Mouse (Mus musculus) cerebellum, adult 2 months (tissue): ENCODE measurements around the gene Ush2a. TPM values are rescaled to one million over a fixed set of nuclear protein-coding genes. Genes with fewer than 3 reads are reported as not detected.

ENCODE experiments used
- DNase-seq, 2 experiments: peaks; one replicate each; pipeline ENCODE4 v3.0.0; 2021
- H3K27ac ChIP-seq: fragments of 200-500 bp; 2 replicates; pipeline ENCODE4 v1.5.1; 2012; ENCODE audit warnings: low read length, control low read depth, inconsistent platforms; ENCODE audit not compliant: insufficient read depth
- H3K27me3 ChIP-seq: fragments of 200-500 bp; 2 replicates; pipeline ENCODE4 v1.6.1; 2012; ENCODE audit warnings: inconsistent platforms, mild to moderate bottlenecking, low read length, moderate library complexity; ENCODE audit not compliant: control insufficient read depth, insufficient read depth
- H3K4me1 ChIP-seq: fragments of 200-500 bp; 2 replicates; pipeline ENCODE4 v1.6.1; 2011; ENCODE audit warnings: low read length; ENCODE audit not compliant: control insufficient read depth, insufficient read depth
- H3K4me3 ChIP-seq: fragments of 200-500 bp; replicated peaks from 2 replicates; pipeline ENCODE3; 2011; ENCODE audit warnings: mild to moderate bottlenecking, low read depth, low read length, control low read depth; ENCODE audit not compliant: insufficient read depth
- CTCF ChIP-seq: fragments of 200-500 bp; IDR thresholded peaks from 2 replicates; pipeline ENCODE4 v1.5.1; 2011; ENCODE audit warnings: low read depth, mild to moderate bottlenecking, control low read depth, low read length, moderate library complexity, borderline replicate concordance; ENCODE audit not compliant: insufficient read depth
- POLR2A ChIP-seq: fragments of 200-500 bp; IDR thresholded peaks from 2 replicates; pipeline ENCODE4 v1.6.1; 2011; ENCODE audit warnings: low read length, control low read depth, borderline replicate concordance; ENCODE audit not compliant: insufficient read depth
- WGBS: fragments of 180-500 bp; shearing (Covaris S2); methylation state at CpG from one replicate; pipeline ENCODE4 v1.1.7; 2018; 5-methylcytosine and 5-hydroxymethylcytosine counted together
- polyA plus RNA-seq: library from polyadenylated mRNA; depleted of rRNA; stranded (reverse); fragments of >200 nt; gene quantifications from 2 replicates; pipeline ENCODE4 v1.2.3, GENCODE M21; 2012; rRNA removed

The Ush2a gene
- 0.07 and 0.10 TPM in 2 replicates for polyA plus RNA-seq

GRCm38 (mm10) chr1:188261903-188262682, at the start of gene Ush2a:
Gene Ush2a, plus strand, starts transcription at chr1:188262023.
- WGBS, result 58% methylated on average over 10 of the region's 10 CpGs
- H3K4me3 ChIP-seq, result no peak within 1 kb of the TSS
- H3K27ac ChIP-seq, result no peak within 1 kb of the TSS
- DNase-seq, result no peak
- H3K27me3 ChIP-seq, result no peaks in the 10 kb centered on the region
- TF ChIP-seq POLR2A (no peak), CTCF (no peak)
- H3K4me1 ChIP-seq, result no peaks in the 10 kb centered on the region

GRCm38 (mm10) chr1:188214885-188215611, 46.8 kb upstream of the Ush2a start:
- no peak for TF ChIP-seq POLR2A
- no peak for TF ChIP-seq CTCF
- Histone ChIP-seq H3K4me3 (no peak overlapping the region), H3K27me3 (no peaks in the 10 kb centered on the region), H3K4me1 (no peaks in the 10 kb centered on the region), H3K27ac (no peak overlapping the region)
- no peak for DNase-seq
- WGBS, result 56% methylated on average over 10 of the region's 10 CpGs

GRCm38 (mm10) chr1:188221226-188221792, 40.5 kb upstream of the Ush2a start:
- WGBS, result 85% methylated on average over 4 of the region's 4 CpGs

GRCm38 (mm10) chr1:188233036-188233724, 28.6 kb upstream of the Ush2a start:
- WGBS, result 85% methylated on average over 5 of the region's 5 CpGs
- Histone ChIP-seq H3K27me3 (no peaks in the 10 kb centered on the region), H3K4me3 (no peak overlapping the region), H3K27ac (no peak overlapping the region), H3K4me1 (no peaks in the 10 kb centered on the region)
- no peak for DNase-seq
- TF ChIP-seq CTCF (no peak), POLR2A (no peak)

More at GRCm38 (mm10) chr1:188221226-188221792, 40.5 kb upstream of the Ush2a start:
- no peaks in the 10 kb centered on the region for H3K27me3 ChIP-seq
- no peak for DNase-seq
- H3K4me1 ChIP-seq, result no peaks in the 10 kb centered on the region
- H3K27ac ChIP-seq, result no peak overlapping the region
- TF ChIP-seq POLR2A (no peak), CTCF (no peak)
- no peak overlapping the region for H3K4me3 ChIP-seq

GRCm38 (mm10) chr1:188238636-188239035, 23.2 kb upstream of the Ush2a start:
- Histone ChIP-seq H3K27ac (no peak overlapping the region), H3K4me1 (no peaks in the 10 kb centered on the region), H3K4me3 (no peak overlapping the region), H3K27me3 (no peaks in the 10 kb centered on the region)
- TF ChIP-seq CTCF, result no peak
- no peak for TF ChIP-seq POLR2A
- DNase-seq, result no peak

- Histone ChIP-seq H3K4me1 (no peaks in the 10 kb centered on the region), H3K4me3 (no peak overlapping the region), H3K27me3 (no peaks in the 10 kb centered on the region), H3K27ac (no peak overlapping the region)
- no peak for DNase-seq
- TF ChIP-seq CTCF (no peak), POLR2A (no peak)
- WGBS, result 35% methylated on average over 10 of the region's 10 CpGs
Measured at GRCm38 (mm10) chr1:188241766-188242165, 20.1 kb upstream of the Ush2a start.

- 38% methylated on average over 7 of the region's 7 CpGs for WGBS
- DNase-seq, result peak; percentile 3 to 8
- Histone ChIP-seq H3K27me3 (no peaks in the 10 kb centered on the region), H3K4me3 (no peak overlapping the region), H3K4me1 (no peaks in the 10 kb centered on the region), H3K27ac (no peak overlapping the region)
- TF ChIP-seq CTCF (no peak), POLR2A (no peak)
Measured at GRCm38 (mm10) chr1:188257500-188257899, 4.3 kb upstream of the Ush2a start.
